Mouse (Mus musculus) hindbrain, embryonic 14.5 days (tissue): ENCODE results near the gene Tmc6. TPM values are rescaled to one million over a fixed set of nuclear protein-coding genes. Genes with fewer than 3 reads are reported as not detected.
"Not testable (repeated sequence)": the region's sequence is repeated elsewhere in the genome, so short reads cannot be mapped to it uniquely, and the experiment has no call there.

Experiments
- ATAC-seq: fragments of 200-750 bp; cut with Nextera tagmentation; 2 replicates; pipeline ENCODE4 v1.8.0; 2017; ENCODE audit warnings: moderate number of reproducible peaks, mild to moderate bottlenecking, moderate TSS enrichment, moderate library complexity; ENCODE audit not compliant: low FRiP score
- DNase-seq: peaks from one replicate; pipeline ENCODE4 v3.0.0-alpha.2; 2015; ENCODE audit warnings: low spot score
- H3K27ac ChIP-seq: fragments of 300-500 bp; sonication (generic); 2 replicates; pipeline ENCODE4 v1.5.1; 2014; ENCODE audit warnings: mild to moderate bottlenecking, moderate library complexity
- H3K27me3 ChIP-seq: fragments of 300-500 bp; sonication (generic); 2 replicates; pipeline ENCODE4 v1.6.1; 2014; ENCODE audit warnings: mild to moderate bottlenecking, low read length, mixed read lengths; ENCODE audit not compliant: control insufficient read depth, insufficient read depth
- H3K36me3 ChIP-seq: fragments of 300-500 bp; sonication (generic); replicated peaks from 2 replicates; pipeline ENCODE4 v1.6.1; 2014; ENCODE audit not compliant: control insufficient read depth, insufficient read depth
- H3K4me1 ChIP-seq: fragments of 300-500 bp; sonication (generic); replicated peaks from 2 replicates; pipeline ENCODE4 v1.6.1; 2014; ENCODE audit warnings: antibody characterized with exemption, low read length, mixed read lengths; ENCODE audit not compliant: control insufficient read depth, insufficient read depth
- H3K4me2 ChIP-seq: fragments of 300-500 bp; sonication (generic); replicated peaks from 2 replicates; pipeline ENCODE4 v1.6.1; 2014; ENCODE audit warnings: mild to moderate bottlenecking, moderate library complexity
- H3K4me3 ChIP-seq: fragments of 300-500 bp; sonication (generic); replicated peaks from 2 replicates; pipeline ENCODE4 v1.5.1; 2014; ENCODE audit warnings: mild to moderate bottlenecking, low read length
- H3K9ac ChIP-seq: fragments of 300-500 bp; sonication (generic); 2 replicates; pipeline ENCODE4 v1.6.1; 2014
- H3K9me3 ChIP-seq: fragments of 300-500 bp; sonication (generic); 2 replicates; pipeline ENCODE4 v1.6.1; 2016; ENCODE audit warnings: low read length; ENCODE audit not compliant: control insufficient read depth
- WGBS: fragments of 180-500 bp; shearing (Covaris S2); extraction: QIAGEN DNeasy Blood & Tissue Kit; methylation state at CpG from one replicate; pipeline ENCODE4 v1.1.7; 2014; 5-methylcytosine and 5-hydroxymethylcytosine counted together
- polyA plus RNA-seq: library from polyadenylated mRNA; unstranded; fragments of >200 nt; fragmentation: Nextera tagmentation; extraction: Ambion mirVana; gene quantifications from 2 replicates; pipeline ENCODE4 v1.2.1, GENCODE M21; 2014

The Tmc6 gene
- polyA plus RNA-seq, 1 experiment from 2014 or later, result 4.9 TPM

DNA sequence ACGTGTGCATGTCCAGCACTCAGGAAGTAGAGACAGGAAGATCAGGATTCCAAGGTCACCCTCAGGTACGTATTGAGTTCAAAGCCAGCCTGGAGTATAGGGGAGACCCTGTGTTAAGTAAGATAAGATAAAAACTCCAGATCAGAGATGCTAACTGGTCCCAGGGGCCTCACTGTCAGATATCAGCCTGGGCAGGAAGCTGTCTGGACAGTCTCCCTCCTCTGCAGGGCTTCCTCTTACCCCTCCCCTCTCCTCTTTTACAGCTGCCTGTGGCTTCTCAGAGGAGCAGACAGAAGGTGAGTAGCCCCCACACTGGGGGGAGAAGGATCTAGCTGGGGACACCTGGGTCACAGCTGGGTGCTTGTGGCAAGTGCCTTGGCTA is 16.2 kb upstream of the Tmc6 start:
- H3K4me2 ChIP-seq, result no peak overlapping the region
- WGBS, result 43% methylated on average over 2 of the region's 2 CpGs
- no peak overlapping the region for H3K27ac ChIP-seq
- H3K4me1 ChIP-seq, result no peaks in the 10 kb centered on the region
- no peak overlapping the region for H3K9ac ChIP-seq
- H3K9me3 ChIP-seq, result no peaks in the 10 kb centered on the region
- no peaks in the 10 kb centered on the region for H3K27me3 ChIP-seq
- H3K36me3 ChIP-seq, result no peaks in the 10 kb centered on the region
- no peak for DNase-seq
- ATAC-seq, result no peak
- H3K4me3 ChIP-seq, result no peak overlapping the region

DNA sequence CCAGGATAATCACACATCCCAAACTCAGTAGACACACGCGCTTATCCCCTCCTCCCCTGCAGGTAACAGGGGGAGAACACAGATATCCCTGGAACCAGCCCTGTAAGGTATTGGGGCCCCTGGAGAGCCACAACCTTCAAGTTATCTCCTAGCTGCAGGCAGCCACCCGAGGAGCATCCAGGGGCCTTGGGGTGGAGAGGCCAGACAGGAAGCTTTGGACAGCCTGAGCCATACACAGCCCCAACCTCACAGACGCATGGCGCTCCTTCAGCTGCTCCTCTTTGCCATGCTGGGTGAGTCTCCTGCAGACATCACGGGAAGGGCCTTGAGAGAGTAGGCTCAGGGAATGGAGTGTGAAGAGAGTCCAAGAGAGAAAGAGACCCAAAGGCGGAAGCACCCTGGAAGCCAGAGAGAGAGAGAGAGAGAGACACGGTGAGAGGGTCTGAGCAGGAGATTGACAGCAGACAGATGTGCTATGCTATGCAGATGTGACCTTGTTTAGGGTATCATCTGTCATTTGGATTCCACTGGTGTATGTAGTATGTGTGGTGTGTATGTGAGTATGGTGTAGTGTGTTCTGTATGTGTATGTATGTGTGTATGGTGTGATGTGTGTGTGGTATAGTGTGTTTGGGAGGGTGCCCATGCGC is 15.6 kb upstream of the Tmc6 start, which contains the start of gene 6030468B19Rik:
Gene 6030468B19Rik (plus strand): TSS at position 150 of the 649 bp plus-strand sequence.
- Histone ChIP-seq H3K27me3 (no peaks in the 10 kb centered on the region), H3K4me1 (no peaks in the 10 kb centered on the region), H3K9me3 (no peaks in the 10 kb centered on the region), H3K4me2 (no peak within 1 kb of the TSS), H3K27ac (no peak within 1 kb of the TSS), H3K9ac (no peak within 1 kb of the TSS), H3K36me3 (no peaks in the 10 kb centered on the region), H3K4me3 (no peak within 1 kb of the TSS)
- DNase-seq (no peak), ATAC-seq (no peak)
- WGBS, result 63% methylated on average over 9 of the region's 9 CpGs

DNA sequence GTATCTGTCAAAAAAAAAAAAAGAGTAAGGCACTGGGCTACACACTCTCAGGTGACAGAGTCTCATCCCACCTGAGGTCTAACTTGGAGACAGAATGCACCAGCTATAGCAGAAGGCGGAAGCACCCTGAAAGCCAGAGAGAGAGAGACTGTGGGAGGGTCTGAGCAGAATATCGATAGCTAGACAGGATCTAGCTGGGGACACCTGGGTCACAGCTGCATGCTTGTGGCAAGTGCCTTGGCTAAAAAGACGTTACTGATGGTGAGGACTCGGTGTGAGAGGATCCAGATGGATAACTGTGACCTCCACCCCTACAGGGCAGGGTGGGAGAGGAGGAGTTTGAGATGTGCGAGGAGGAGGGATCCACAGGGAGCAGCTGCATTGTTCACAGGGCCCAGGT is 15.0 kb upstream of the Tmc6 start:
- Histone ChIP-seq H3K36me3 (no peaks in the 10 kb centered on the region), H3K27ac (no peak overlapping the region), H3K27me3 (no peaks in the 10 kb centered on the region), H3K4me2 (no peak overlapping the region), H3K9me3 (no peaks in the 10 kb centered on the region), H3K9ac (no peak overlapping the region), H3K4me1 (no peaks in the 10 kb centered on the region), H3K4me3 (no peak overlapping the region)
- no peak for ATAC-seq
- no peak for DNase-seq
- 49% methylated on average over 5 of the region's 5 CpGs for WGBS

- Histone ChIP-seq H3K27me3 (peaks cover 9% of the 10 kb centered on the region), H3K4me2 (no peak overlapping the region), H3K36me3 (no peaks in the 10 kb centered on the region), H3K4me1 (no peaks in the 10 kb centered on the region), H3K4me3 (no peak overlapping the region), H3K27ac (no peak overlapping the region), H3K9ac (no peak overlapping the region), H3K9me3 (no peaks in the 10 kb centered on the region)
- DNase-seq (no peak), ATAC-seq (no peak)
- 54% methylated on average over 4 of the region's 4 CpGs for WGBS
Observed at GRCm38 (mm10) chr11:117794035-117794551, 12.1 kb upstream of the Tmc6 start.

GRCm38 (mm10) chr11:117792281-117792888 is 10.4 kb upstream of the Tmc6 start:
- Histone ChIP-seq H3K9ac (no peak overlapping the region), H3K27me3 (peaks cover 9% of the 10 kb centered on the region), H3K4me3 (no peak overlapping the region), H3K4me2 (peak overlapping the region; percentile 19), H3K4me1 (no peaks in the 10 kb centered on the region), H3K27ac (no peak overlapping the region), H3K36me3 (no peaks in the 10 kb centered on the region), H3K9me3 (no peaks in the 10 kb centered on the region)
- DNase-seq (no peak), ATAC-seq (no peak)
- 12% methylated on average over 22 of the region's 22 CpGs for WGBS

GRCm38 (mm10) chr11:117791441-117791761 is 9.4 kb upstream of the Tmc6 start:
- Histone ChIP-seq H3K9me3 (no peaks in the 10 kb centered on the region), H3K27ac (no peak overlapping the region), H3K27me3 (peaks cover 9% of the 10 kb centered on the region), H3K4me3 (no peak overlapping the region), H3K4me1 (no peaks in the 10 kb centered on the region), H3K9ac (no peak overlapping the region), H3K36me3 (no peaks in the 10 kb centered on the region), H3K4me2 (no peak overlapping the region)
- ATAC-seq, result no peak
- WGBS, result 85% methylated on average over 9 of the region's 9 CpGs
- DNase-seq, result no peak

GRCm38 (mm10) chr11:117790703-117791440 is 8.9 kb upstream of the Tmc6 start:
- Histone ChIP-seq H3K9ac (no peak overlapping the region), H3K9me3 (no peaks in the 10 kb centered on the region), H3K4me1 (no peaks in the 10 kb centered on the region), H3K27ac (no peak overlapping the region), H3K4me3 (no peak overlapping the region), H3K36me3 (no peaks in the 10 kb centered on the region), H3K27me3 (peaks cover 9% of the 10 kb centered on the region), H3K4me2 (peak overlapping the region; percentile 19)
- WGBS, result 36% methylated on average over 23 of the region's 23 CpGs
- DNase-seq (no peak), ATAC-seq (no peak)

- WGBS, result 13% methylated on average over 14 of the region's 14 CpGs
- Histone ChIP-seq H3K9ac (no peak overlapping the region), H3K9me3 (no peaks in the 10 kb centered on the region), H3K27me3 (peaks cover 9% of the 10 kb centered on the region), H3K4me3 (no peak overlapping the region), H3K4me2 (peak overlapping the region; percentile 19), H3K4me1 (no peaks in the 10 kb centered on the region), H3K36me3 (no peaks in the 10 kb centered on the region), H3K27ac (no peak overlapping the region)
- DNase-seq, result peak; percentile 64
- ATAC-seq, result no peak
Observed at GRCm38 (mm10) chr11:117790286-117790685, 8.3 kb upstream of the Tmc6 start.

- WGBS, result 79% methylated on average over 7 of the region's 7 CpGs
- not testable (repeated sequence) for H3K4me1 ChIP-seq
- peaks cover 19% of the 10 kb centered on the region for H3K27me3 ChIP-seq
Observed at GRCm38 (mm10) chr11:117788481-117788880, 6.5 kb upstream of the Tmc6 start.

More at GRCm38 (mm10) chr11:117788481-117788880, 6.5 kb upstream of the Tmc6 start:
- H3K4me3 ChIP-seq, DNase-seq, ATAC-seq, H3K27ac ChIP-seq, H3K9ac ChIP-seq, H3K36me3 ChIP-seq, H3K9me3 ChIP-seq, H3K4me2 ChIP-seq: not testable (repeated sequence)
